Mouse (Mus musculus): ENCODE measurements around the gene Rad54l.
A peak's percentile ranks its signal among the peaks of the same experiment; 100 is the strongest.

Rad54l gene

DNA sequence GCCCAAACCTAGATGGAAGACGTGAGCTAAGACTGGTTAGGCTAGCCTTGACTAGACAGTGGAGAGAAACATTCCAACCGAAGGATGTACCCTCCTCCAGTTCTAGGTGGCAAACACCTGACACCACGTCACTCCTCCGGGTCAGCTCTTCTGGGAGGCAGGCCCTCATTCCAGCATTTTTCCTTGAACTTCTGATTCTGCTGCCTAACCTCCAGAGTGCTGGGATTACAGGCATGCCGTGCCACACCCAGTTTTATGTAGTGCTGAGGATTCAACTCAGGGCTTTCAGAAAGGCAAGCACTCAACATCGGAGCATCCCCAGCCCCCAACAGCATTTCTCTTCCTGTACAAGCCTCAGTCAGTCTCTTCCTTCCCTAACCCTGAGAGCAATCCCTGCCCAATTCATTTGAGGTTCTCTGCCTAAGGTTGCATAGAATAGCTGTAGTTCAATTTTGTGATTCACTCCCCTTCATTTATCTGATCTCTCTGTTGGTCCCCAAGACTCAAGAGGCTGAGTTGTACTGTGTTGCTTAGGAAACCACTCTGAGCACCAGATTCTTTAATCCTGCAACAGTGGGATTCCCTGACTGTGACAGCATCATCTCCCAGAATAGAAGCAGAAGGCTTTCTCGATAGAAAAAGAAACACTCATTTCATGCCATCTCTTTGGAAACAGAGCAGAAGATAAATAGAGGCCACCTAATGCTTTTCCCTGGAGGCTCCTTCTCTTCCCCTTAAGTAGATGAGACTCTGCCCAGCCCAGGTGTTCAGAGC, 17.5 kb upstream of the Rad54l start:
- no peak for DNase-seq (ENCODE audit: low spot score in 2 of 2)

GRCm38 (mm10) chr4:116137421-116137996, 14.0 kb upstream of the Rad54l start:
- no peak for DNase-seq (ENCODE audit: low spot score in 2 of 2)

- DNase-seq (ENCODE audit: low spot score in 2 of 2): no peak
These were observed 11.5 kb upstream of the Rad54l start for GRCm38 (mm10) chr4:116134990-116135389.

GRCm38 (mm10) chr4:116133126-116133525, 9.6 kb upstream of the Rad54l start:
- no peak for DNase-seq (ENCODE audit: low spot score in 2 of 2)

GRCm38 (mm10) chr4:116127956-116128355, 4.5 kb upstream of the Rad54l start:
- no peak for DNase-seq (ENCODE audit: low spot score in 2 of 2)

- DNase-seq (ENCODE audit: low spot score in 2 of 2): no peak
These were observed 2.4 kb upstream of the Rad54l start for GRCm38 (mm10) chr4:116125803-116126386.

DNA sequence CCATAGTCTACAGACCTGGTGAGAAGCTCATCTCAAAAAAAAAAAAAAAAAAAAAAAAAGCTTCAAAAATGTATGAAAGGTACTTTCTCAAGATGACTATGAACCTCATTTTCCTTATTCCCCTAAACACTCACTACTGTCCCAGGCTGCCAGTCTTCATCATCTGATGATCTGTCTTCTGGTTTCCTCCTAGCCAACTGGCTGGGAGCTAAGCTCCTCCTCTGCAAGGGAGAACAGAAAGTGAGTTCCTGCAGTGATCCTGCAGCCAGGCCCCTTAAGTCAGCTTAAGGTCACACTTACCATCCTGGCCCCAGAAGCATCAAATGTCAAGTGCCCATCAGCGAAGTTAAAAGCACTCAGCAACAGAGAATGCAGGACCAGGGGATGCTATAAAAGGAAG, 728 bp downstream of the Rad54l start:
- peak in 1 of 2 experiments; percentile 56 for DNase-seq (ENCODE audit: low spot score in 2 of 2)

DNA sequence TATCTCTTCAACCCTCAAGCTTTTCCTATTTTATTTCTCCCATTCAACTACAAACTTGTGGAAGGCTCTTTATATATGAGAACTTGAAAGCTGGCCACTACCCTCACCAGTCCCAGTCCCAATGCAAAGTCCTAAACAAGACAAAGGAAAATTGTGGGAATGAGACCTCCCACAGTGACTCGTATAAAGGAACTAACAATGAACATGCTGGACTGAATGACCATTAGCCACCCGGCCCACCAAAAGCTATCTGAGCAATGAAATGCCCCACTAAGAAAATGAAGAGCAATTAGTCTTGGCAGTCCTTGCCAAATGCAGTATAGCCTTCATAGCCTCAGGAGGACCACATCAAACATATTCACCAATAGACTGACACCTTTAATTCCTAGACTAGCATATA, 12.0 kb downstream of the Rad54l start:
- no peak for DNase-seq (ENCODE audit: low spot score in 2 of 2)

DNA sequence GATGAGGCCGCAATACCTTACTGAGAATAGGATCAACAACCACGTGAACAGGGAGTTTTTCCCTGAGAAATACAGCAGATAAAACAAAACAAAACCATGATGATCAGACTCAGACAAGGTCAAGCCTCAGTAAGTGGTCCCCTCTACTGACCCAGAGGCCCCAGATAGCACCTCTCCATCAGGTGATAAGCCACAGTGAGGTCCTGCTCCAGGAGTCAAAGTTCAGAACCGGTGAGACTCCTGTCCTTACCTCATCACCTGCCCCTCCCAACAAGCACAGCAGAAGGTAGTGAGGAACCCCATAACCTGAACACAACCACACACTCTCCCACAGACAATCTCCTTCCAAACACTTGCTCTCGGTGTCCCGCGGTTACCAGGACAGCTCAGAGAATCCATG, 12.8 kb downstream of the Rad54l start:
- no peak for DNase-seq (ENCODE audit: low spot score in 2 of 2)

DNA sequence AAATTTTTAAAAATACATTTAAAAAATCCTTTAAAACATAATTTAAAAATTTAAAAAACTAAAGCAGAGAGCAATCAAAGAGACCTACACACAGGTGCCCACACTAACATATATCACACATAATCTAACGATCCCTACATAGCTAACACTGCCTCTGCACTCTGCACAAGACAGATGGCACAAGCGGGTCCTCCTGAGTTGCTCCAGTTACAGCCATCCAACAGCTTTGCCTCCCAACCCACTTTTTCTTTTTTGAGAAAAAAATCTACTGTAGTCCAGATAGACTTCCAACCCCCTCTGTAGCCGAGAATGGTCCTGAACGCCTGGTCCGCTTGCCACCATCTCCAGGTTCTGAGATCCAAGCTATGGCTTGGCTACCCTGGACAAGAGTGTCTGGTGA, 18.2 kb downstream of the Rad54l start:
- DNase-seq (ENCODE audit: low spot score in 2 of 2): no peak

GRCm38 (mm10) chr4:116100959-116101358, 22.5 kb downstream of the Rad54l start:
- no peak for DNase-seq (ENCODE audit: low spot score in 2 of 2)

DNA sequence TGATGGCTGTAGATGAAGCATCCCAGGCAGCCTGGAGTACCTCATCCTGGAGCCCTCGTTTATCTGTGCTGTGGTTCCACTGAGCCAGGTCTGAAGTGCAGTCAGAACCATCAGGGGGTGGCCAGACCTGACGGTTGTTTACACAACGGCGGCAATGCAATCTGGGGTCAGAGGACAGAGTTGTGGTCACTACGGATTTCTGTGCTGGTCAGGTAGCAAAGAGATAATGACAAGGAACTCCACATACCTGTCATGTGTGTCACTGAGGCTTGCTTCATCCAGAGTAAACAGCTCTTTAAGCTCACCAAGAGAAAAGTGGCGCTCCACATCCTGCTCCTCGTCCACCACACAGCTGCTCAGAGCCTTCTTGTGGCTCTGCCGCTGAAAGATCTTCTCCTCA, 26.3 kb downstream of the Rad54l start:
- DNase-seq (ENCODE audit: low spot score in 2 of 2): no peak

DNA sequence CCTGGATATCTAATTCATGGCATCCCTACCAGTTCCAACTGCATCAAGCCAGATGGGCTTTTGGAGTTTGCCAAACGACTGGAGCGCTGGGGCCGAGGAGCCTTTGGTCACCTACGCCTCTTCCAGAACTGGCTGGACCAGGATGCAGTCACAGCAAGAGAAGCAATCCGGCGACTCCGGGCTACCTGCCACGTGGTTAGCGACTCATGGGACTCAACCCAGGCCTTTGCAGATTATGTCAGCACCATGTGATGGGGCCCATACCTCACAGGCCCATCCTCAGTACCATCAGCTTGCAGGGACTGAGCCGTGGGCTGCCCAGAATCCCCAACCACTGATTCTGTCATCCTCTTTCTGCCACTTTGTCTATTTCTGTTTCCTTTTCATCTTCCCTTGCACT, 27.2 kb downstream of the Rad54l start:
- no peak for DNase-seq (ENCODE audit: low spot score in 2 of 2)

DNA sequence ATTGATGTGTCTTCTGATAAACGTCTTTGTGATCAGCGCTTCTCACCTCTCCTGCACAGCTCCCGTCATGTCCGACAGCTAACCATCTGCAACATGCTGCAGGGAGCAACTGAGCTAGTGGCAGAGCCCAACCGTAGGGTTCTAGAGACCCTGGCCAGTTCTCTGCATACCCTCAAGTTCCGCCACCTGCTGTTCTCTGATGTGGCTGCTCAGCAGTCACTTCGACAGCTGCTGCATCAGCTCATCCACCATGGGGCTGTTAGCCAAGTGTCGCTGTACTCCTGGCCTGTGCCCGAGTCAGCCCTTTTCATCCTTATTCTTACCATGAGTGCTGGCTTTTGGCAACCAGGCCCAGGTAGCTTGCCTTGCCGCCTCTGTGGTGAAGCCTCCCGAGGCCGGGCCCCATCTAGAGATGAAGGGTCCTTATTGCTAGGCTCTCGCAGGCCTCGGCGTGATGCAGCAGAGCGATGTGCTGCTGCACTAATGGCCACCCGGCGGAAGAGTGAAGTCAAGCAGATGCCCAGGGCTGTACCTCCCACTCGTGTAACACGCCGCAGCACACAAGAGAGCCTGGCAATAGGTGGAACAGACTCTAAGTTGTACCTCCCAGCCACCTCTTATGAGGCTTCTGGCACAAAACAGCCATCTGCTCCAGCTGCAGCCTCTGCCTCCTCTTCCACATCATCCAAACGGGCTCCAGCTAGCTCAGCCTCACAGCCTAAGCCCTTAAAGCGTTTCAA, 34.8 kb downstream of the Rad54l start:
- no peak for DNase-seq (ENCODE audit: low spot score in 2 of 2)

DNA sequence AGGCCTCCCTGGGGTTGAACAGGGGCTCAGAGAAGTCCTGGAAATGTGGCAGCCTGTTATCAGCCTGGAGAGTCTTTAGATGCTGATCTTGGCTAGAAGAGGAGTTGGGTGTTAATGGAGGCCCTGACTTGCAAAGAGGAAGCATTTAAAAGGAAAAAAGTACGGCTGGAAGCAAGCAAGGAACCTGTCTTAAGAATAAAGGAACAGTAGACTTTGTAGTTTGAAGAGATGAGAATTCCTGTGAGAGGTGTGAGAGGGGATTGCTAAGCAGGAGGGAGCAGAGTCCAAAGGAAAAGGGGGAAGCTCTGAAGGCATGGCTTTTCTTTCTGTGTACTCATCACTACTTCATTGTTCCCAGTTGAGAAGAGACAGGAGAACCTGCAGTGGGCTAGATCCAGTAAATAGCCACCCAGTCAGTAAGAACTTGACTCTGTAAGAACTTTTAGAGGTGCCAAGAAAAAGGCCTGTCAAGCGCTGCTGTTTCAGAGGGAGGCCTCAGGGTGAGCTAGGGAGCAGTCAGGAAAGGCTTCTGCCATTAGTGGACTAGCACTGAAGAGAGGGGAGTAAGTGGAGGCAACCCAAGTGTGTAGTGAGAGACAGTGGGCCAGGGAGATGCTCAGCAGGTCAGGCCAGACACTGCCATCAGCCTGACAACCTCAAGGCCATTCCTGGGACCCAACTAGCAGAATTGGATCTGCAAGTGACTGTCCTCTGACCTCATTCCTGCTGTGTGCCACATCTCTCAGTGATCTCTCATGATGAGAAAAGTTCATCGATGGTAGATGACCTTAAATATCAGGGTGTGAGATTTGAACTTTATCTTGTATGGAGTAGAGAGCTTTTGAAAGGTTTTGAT, 46.0 kb downstream of the Rad54l start:
- no peak for DNase-seq (ENCODE audit: low spot score in 2 of 2)

- DNase-seq (ENCODE audit: low spot score in 2 of 2): peak; percentile 56 to 83
These were observed 46.9 kb downstream of the Rad54l start for GRCm38 (mm10) chr4:116076369-116077231.

DNA sequence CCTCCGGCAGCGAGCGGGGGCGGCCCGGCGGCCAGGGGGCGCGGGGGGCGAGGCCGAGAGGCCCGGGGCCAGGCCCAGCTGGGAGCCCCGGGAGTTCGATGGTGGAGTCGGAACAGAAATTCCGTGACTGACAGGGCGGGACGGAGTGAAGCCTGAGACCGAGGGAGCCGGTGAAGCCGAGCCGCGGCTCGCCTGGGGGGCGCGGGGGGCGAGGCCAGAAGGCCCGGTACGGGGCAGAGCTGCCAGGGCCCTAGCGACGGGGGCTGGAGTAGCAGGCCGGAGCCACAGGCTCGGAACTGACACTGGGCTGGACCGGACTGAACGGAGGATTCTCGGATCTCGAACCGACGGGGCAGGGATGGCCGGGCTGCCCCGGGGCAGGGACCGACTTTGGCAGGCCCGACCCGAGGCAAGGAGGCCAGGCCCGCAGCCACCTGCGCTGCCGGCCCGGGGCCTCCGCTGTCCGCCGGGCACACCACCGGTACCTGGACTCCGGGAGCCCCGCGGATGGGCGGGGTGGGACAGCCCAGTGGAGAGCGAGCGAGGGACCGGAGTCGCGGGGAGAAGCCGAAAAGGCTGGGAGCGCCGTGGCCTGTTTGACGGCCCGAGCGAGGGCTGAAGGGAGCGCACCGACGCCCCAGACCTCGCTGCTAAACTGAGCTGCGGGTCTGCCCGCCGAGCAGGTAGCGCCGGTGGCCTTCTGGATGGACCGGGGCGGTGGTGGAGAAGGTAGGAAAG, 47.7 kb downstream of the Rad54l start:
- DNase-seq (ENCODE audit: low spot score in 2 of 2): peak; percentile 78 to 90

DNA sequence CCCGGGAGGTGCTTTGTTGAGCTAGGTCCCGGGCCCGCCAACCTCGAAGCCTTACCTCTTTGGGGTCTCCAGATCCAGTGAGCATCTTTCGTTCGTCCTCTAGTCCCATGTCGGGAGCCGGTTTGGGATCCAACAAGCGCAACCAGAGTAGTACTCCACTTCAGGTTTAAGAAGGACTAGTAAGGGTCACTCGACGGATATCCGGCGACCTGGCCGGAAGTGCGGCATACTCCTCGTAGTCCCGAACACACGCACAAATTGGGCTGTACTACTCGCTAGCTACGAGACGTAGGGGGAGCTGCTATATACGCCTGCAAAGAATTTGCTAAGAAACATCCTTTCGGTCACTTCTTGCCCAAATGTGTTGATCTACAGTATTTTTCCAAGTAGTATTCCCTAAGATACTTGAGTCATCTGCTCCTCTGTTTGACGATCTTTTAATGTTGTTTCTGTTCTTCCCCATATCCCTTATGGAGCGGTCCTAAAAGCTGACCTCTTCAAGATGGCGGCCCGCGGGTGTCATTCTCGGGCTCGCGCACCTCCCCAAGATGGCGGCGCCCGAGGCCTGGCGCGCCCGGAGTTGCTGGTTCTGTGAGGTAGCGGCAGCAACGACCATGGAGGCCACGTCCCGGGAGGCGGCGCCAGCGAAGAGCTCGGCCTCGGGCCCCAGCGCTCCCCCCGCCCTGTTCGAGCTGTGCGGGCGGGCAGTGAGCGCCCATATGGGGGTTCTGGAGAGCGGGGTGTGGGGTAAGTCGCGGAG, 48.4 kb downstream of the Rad54l start, which contains the start of the genes Uqcrh and Lrrc41:
Uqcrh (minus strand) TSS at position 211 of the 760 bp plus-strand sequence.
Lrrc41 (plus strand) TSS at position 409 of the 760 bp plus-strand sequence.
- peak; percentile 96 to 98 for DNase-seq (ENCODE audit: low spot score in 2 of 2)

- no peak for DNase-seq (ENCODE audit: low spot score in 2 of 2)
These were observed 49.3 kb downstream of the Rad54l start for GRCm38 (mm10) chr4:116074145-116074675.
